Mouse (Mus musculus) left cerebral cortex, postnatal 10 days (tissue): ENCODE results near the gene Nxn. TPM values are rescaled to one million over a fixed set of nuclear protein-coding genes. Genes with fewer than 3 reads are reported as not detected.
A peak's percentile ranks its signal among the peaks of the same experiment; 100 is the strongest.

ENCODE experiments used
- DNase-seq, 2 experiments: peaks; one replicate each; pipeline ENCODE4 v3.0.0; 2021 to 2022; ENCODE audit warnings: low spot score in 2 of 2, mixed read lengths in 1 of 2; ENCODE audit errors: extremely low spot score in 1 of 2
- intact Hi-C: fragments of 180-260 bp; cut with DNase I; formaldehyde crosslinking; loops from one replicate; pipeline ENCODE4 v1.15.1; 2025
- total RNA-seq, 2 experiments: library from RNA; stranded (reverse); gene quantifications; 2 replicates each; pipeline ENCODE4 v1.2.3; 2021

Gene Nxn
- total RNA-seq, 2 experiments from 2014 or later: 8.5 to 13.2 TPM

GRCm38 (mm10) chr11:76291960-76292359 lies 107.0 kb downstream of the Nxn start:
- DNase-seq: no peak
- intact Hi-C loops: no loop called here

DNA sequence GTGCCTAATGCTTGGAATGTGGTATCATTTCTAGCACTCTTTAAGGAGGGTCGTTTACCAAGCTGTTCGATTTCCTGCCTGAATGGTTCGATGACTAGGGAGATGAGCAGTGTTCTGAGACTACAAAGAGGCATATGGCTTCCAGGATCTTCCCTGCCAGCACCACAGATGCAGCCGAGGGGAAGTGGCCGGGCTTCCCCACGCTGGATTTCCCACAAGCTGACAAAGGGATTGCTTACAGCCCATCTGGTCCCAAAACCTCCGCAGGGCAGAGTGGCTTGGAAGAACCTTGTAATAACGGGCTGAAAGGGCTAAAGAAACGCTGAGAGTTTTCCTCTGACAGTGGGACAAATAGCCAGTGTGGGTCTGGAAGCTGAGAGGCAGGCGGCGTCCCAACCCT lies 108.6 kb downstream of the Nxn start:
- DNase-seq: peak; percentile 60 to 66
- intact Hi-C loops: no loop called here

DNA sequence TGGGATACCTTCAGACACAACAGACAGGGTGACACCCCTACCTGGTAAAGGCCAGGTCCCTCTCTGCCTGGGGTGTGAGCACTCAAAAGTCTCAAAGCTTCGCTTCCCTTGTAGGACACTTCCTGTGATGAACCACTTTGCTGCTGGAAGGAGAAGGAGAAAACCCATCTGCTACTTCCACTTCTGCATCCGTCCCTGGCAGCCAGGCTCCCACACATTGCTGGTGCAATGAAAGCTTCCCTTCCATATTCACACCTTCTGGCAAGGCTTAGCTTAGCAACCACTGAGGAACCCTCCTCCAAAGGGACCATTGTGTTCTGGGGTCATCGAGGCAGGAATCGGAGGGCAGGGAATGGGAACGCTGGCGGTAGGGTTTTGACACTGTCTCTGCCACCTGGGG lies 110.3 kb downstream of the Nxn start:
- intact Hi-C loops: no loop called here
- peak in 1 of 2 experiments; percentile 46 for DNase-seq

- intact Hi-C loops: no loop called here
- DNase-seq: no peak
These were observed 111.6 kb downstream of the Nxn start for GRCm38 (mm10) chr11:76287301-76287700.

DNA sequence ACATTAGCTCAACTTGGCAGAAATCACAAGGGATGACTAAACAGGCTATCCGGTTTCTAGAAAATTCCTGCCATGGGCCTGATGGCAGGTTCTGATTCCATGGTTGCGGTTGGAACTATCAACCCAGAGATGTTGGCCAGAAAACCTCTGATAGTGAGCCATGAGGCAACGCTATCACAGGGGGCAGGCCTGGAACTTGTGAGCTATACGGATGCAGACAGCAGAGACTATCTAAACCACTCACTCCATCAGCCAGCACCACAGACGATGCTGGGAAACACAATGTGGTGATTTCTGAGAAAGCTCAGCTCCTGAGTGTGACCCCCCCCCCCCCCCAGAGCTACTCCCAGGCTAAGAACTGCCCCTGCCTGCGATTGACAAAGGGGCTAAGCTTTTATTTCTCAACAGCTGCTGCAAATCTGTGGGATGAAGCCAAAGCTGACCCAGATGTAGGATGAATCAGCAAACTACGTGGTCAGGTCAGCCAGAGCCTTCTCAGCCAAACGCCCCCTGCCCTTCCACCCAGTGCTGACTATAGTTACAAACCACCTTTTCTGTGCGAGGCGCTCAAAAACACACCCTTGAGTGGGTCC lies 112.3 kb downstream of the Nxn start:
- no peak for DNase-seq
- intact Hi-C loops: no loop called here

DNA sequence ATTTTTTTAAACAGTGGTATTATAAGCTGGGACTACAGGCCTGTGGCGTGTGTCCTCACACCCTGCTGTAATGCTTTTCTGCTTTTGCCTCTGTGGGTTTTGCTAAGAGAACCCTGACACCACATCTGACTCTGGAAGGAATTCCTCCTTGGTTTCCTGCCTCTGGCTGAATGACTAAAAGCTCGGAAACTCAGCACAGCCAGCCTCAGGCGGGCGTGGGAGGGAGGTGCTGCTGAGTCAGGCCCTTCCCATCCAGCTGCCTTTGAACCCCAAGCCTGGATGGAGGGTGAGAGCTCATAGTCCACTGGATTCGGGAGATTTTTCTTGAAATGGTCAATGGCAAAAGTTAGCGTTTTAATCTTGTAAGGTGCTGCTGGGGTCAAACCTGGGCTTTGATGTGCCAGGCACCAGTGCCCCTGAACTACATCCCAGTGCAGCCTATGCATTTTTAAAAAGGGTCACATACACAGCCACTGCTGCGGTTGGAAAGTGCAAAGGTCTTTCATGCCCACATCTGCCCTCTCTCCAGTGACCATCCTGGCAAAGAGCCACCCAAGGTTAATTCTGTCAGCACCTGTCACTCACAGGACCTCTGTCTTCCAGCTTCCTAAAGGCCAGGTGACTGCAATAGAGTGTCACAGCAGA lies 113.4 kb downstream of the Nxn start:
- intact Hi-C loops: no loop called here
- no peak for DNase-seq

- intact Hi-C loops: no loop called here
These were observed 115.1 kb downstream of the Nxn start for GRCm38 (mm10) chr11:76283841-76284240.

GRCm38 (mm10) chr11:76279971-76280370 lies 119.0 kb downstream of the Nxn start:
- no peak for DNase-seq
- intact Hi-C loops: no loop called here

More at GRCm38 (mm10) chr11:76283841-76284240, 115.1 kb downstream of the Nxn start:
- DNase-seq: no peak

- no peak for DNase-seq
- intact Hi-C loops: no loop called here
These were observed 119.7 kb downstream of the Nxn start for GRCm38 (mm10) chr11:76278960-76279852.

DNA sequence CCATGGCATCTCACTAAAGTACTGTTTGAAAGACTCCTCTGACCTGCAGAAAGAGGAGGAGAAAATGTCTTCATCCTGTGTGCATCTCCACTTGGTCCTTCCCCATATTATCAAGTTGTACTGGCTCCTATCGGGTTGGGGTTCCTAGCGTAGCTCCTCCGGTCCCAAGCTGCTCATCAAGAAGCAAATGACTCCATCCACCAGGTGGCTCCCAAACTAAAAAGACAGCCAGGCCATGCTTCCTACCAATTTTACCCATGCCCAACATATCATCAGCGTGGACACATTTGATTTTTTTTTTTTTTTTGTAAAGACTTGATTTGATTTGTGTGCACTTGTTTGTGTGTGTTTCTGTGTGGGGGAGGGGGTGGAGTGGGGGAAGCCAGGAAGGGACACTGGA lies 126.5 kb downstream of the Nxn start:
- no peak for DNase-seq
- intact Hi-C loops: loop anchor here (5.0 kb wide), 1 partner anchor 125 kb away; the partner anchor contains the start of gene Nxn

DNA sequence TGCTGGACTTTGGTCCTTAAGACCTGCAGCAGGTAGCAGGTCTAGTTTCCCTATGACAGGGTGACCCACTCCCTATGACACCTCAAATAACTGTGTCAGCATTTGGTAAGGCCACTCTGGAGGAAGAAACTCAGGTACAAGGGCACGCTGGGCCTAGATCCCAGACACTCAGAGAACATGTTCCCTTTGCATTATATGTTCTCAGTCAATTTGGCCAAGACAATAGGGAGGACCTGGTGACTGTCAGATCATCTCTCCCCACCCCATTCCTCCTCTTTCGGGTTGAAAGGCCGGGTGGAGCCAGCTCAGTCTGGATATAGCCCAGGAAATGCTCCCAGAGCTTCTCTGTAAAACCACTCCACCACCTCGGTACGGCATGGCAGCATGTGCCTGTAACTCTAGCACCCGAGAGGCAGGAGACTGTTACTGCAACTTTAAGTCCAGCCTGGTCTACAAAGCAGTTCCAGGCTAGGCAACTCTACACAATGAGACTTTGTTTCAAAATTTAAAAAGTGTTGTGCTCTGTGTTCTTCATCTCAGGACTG lies 130.3 kb downstream of the Nxn start:
- DNase-seq: no peak
- intact Hi-C loops: no loop called here

DNA sequence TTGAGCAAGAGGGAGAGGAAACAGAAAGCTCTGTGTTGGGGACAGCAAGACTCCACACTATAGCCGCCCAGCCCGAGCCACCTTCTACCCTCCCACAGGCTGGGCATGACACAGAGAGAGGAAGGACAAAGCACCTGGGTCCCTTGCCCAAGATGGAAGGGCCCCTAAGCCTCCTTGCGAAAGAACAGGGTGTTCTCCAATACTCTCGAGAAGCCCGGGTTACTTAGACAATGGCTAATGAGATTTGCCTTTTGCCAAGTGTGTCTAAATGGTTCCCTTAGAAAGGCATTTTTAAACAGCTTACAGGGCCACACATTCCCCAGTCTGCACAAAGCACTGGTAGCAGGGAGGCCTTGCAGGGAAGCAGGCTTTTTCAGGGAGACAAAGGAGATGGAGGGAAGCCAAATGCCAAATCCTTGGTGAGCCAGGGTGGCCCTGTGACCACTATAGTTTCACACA lies 130.9 kb downstream of the Nxn start:
- intact Hi-C loops: no loop called here
- peak in 1 of 2 experiments; percentile 52 for DNase-seq

DNA sequence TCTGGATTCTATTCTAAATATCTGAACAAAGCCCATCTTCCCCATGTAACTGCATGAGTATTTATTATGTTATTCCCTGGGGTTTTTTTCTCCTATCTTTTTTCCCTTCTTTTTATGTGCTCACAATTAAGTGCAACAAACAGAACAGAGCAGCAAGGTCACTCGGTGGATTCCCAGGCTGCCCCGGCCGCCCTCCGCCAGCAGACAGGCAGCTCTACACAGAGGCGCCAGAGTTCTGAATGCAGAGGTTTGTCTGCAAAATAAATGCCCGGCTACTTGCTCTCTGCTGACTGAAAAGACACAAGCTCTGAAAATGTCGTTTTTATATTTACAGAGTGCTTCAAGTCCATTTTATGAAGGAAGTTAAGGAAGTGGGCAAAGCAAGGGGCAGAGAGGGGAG lies 131.4 kb downstream of the Nxn start:
- intact Hi-C loops: no loop called here
- DNase-seq: no peak

GRCm38 (mm10) chr11:76262611-76263351 lies 136.2 kb downstream of the Nxn start:
- DNase-seq: no peak
- intact Hi-C loops: no loop called here

GRCm38 (mm10) chr11:76261224-76261623 lies 137.7 kb downstream of the Nxn start:
- intact Hi-C loops: no loop called here
- DNase-seq: no peak

GRCm38 (mm10) chr11:76260208-76261050 lies 138.5 kb downstream of the Nxn start:
- DNase-seq: peak in 1 of 2 experiments; percentile 64
- intact Hi-C loops: no loop called here

GRCm38 (mm10) chr11:76258511-76258910 lies 140.4 kb downstream of the Nxn start:
- no peak for DNase-seq
- intact Hi-C loops: no loop called here

GRCm38 (mm10) chr11:76257386-76257785 lies 141.6 kb downstream of the Nxn start:
- DNase-seq: no peak
- intact Hi-C loops: no loop called here
